11 mouse cellular contexts compared by ENCODE assay signal in genomic region chr13:60633945-60634344, GRCm38 (mm10). TPM values are rescaled to one million over a fixed set of nuclear protein-coding genes. Genes with fewer than 3 reads are reported as not detected.
DNase-seq lines count a peak whose midpoint lies in the region; ATAC-seq lines count a peak whose summit lies in the region.
"Had no signal": no experiment of that assay in that cellular context is flagged by ENCODE, and none has a peak within 500 bp of the region (broad histone marks: within the 10 kb centered on the region; RNA-seq: fewer than 3 reads in every experiment).

No protein-coding gene starts in this region.

- H3K27ac ChIP-seq in hindbrain, embryonic 10.5 days: peak overlapping the region; percentile 29; the same call in 1 of the 2 replicates
- no peak overlapping the region for H3K27ac ChIP-seq in hindbrain, embryonic 14.5 days
- no peak overlapping the region for H3K27ac ChIP-seq in embryonic facial prominence, embryonic 14.5 days (replicated peaks; ENCODE audit: low read depth, low read length)
- peak overlapping the region; percentile 16; the same call in 1 of the 2 replicates for H3K27ac ChIP-seq in heart, embryonic 15.5 days
- H3K27ac ChIP-seq in midbrain, embryonic 14.5 days (replicated peaks; ENCODE audit: low read depth, low read length): peak overlapping the region; percentile 70

- H3K9ac ChIP-seq in hindbrain, embryonic 14.5 days: no peak overlapping the region
- H3K9ac ChIP-seq in embryonic facial prominence, embryonic 14.5 days (ENCODE audit: low read depth, low read length): no peak overlapping the region
- H3K9ac ChIP-seq in heart, embryonic 15.5 days: no peak overlapping the region
- H3K9ac ChIP-seq in midbrain, embryonic 14.5 days (replicated peaks; ENCODE audit: low read length): no peak overlapping the region

- no peaks in the 10 kb centered on the region for H3K27me3 ChIP-seq in hindbrain, embryonic 10.5 days (ENCODE audit: insufficient read depth, poor library complexity, severe bottlenecking)
- no peaks in the 10 kb centered on the region for H3K27me3 ChIP-seq in hindbrain, embryonic 14.5 days (ENCODE audit: control insufficient read depth, insufficient read depth, low read length)
- no peaks in the 10 kb centered on the region for H3K27me3 ChIP-seq in embryonic facial prominence, embryonic 14.5 days (replicated peaks; ENCODE audit: control insufficient read depth, insufficient read depth, low read length)
- no peaks in the 10 kb centered on the region for H3K27me3 ChIP-seq in heart, embryonic 15.5 days
- no peaks in the 10 kb centered on the region for H3K27me3 ChIP-seq in midbrain, embryonic 14.5 days (ENCODE audit: control insufficient read depth, insufficient read depth, low read length)

- intact Hi-C loops in left cerebral cortex, postnatal 25 days (cut with DNase I): no loop called here

- H3K9me3 ChIP-seq in hindbrain, embryonic 10.5 days: no peaks in the 10 kb centered on the region
- no peaks in the 10 kb centered on the region for H3K9me3 ChIP-seq in hindbrain, embryonic 14.5 days (ENCODE audit: control insufficient read depth, low read length)
- H3K9me3 ChIP-seq in embryonic facial prominence, embryonic 14.5 days (ENCODE audit: control insufficient read depth, low read length): no peaks in the 10 kb centered on the region
- H3K9me3 ChIP-seq in heart, embryonic 15.5 days (replicated peaks): no peaks in the 10 kb centered on the region
- no peaks in the 10 kb centered on the region for H3K9me3 ChIP-seq in midbrain, embryonic 14.5 days (ENCODE audit: control insufficient read depth, low read length)

- peaks cover 12% of the 10 kb centered on the region for H3K4me1 ChIP-seq in hindbrain, embryonic 10.5 days (replicated peaks)
- H3K4me1 ChIP-seq in hindbrain, embryonic 14.5 days (replicated peaks; ENCODE audit: control insufficient read depth, insufficient read depth, low read length): peaks cover 17% of the 10 kb centered on the region
- 0 out of 2 replicates have a peak, but pooled peaks cover 4% of the 10 kb centered on the region for H3K4me1 ChIP-seq in embryonic facial prominence, embryonic 14.5 days (ENCODE audit: control insufficient read depth, insufficient read depth, low read length)
- H3K4me1 ChIP-seq in heart, embryonic 15.5 days (replicated peaks): peaks cover 19% of the 10 kb centered on the region
- H3K4me1 ChIP-seq in midbrain, embryonic 14.5 days (ENCODE audit: control insufficient read depth, insufficient read depth, low read length): peaks cover 17% of the 10 kb centered on the region

- no peaks in the 10 kb centered on the region for H3K36me3 ChIP-seq in hindbrain, embryonic 10.5 days
- no peaks in the 10 kb centered on the region for H3K36me3 ChIP-seq in hindbrain, embryonic 14.5 days (replicated peaks; ENCODE audit: control insufficient read depth, insufficient read depth)
- no peaks in the 10 kb centered on the region for H3K36me3 ChIP-seq in embryonic facial prominence, embryonic 14.5 days (ENCODE audit: control insufficient read depth, insufficient read depth, low read length)
- no peaks in the 10 kb centered on the region for H3K36me3 ChIP-seq in heart, embryonic 15.5 days
- no peaks in the 10 kb centered on the region for H3K36me3 ChIP-seq in midbrain, embryonic 14.5 days (ENCODE audit: control insufficient read depth, insufficient read depth, low read length)

- no peak for DNase-seq in hindbrain, embryonic 10.5 days (ENCODE audit: low spot score)
- DNase-seq in hindbrain, embryonic 14.5 days (ENCODE audit: low spot score): no peak
- peak; percentile 41 for DNase-seq in embryonic facial prominence, embryonic 14.5 days (ENCODE audit: low spot score)
- DNase-seq in midbrain, embryonic 14.5 days: peak; percentile 75
- DNase-seq in left cerebral cortex, postnatal 25 days (ENCODE audit: low spot score in 2 of 2): no peak
- no peak for DNase-seq in adrenal gland, adult 8-10 months
- DNase-seq: cerebellum, postnatal 36 days; kidney, adult 11 months; lung, postnatal 14 days; right cerebral cortex, postnatal 14 days had no signal

- H3K4me3 ChIP-seq in hindbrain, embryonic 10.5 days: no peak overlapping the region
- no peak overlapping the region for H3K4me3 ChIP-seq in hindbrain, embryonic 14.5 days (replicated peaks; ENCODE audit: low read length)
- no peak overlapping the region for H3K4me3 ChIP-seq in embryonic facial prominence, embryonic 14.5 days (ENCODE audit: low read depth, low read length)
- H3K4me3 ChIP-seq in heart, embryonic 15.5 days: no peak overlapping the region
- H3K4me3 ChIP-seq in midbrain, embryonic 14.5 days (replicated peaks; ENCODE audit: low read depth, low read length): no peak overlapping the region

- no peak overlapping the region for H3K4me2 ChIP-seq in hindbrain, embryonic 14.5 days (replicated peaks)
- no peak overlapping the region for H3K4me2 ChIP-seq in embryonic facial prominence, embryonic 14.5 days (ENCODE audit: low read depth, low read length)
- no peak overlapping the region for H3K4me2 ChIP-seq in heart, embryonic 15.5 days
- peak overlapping the region; percentile 21; the same call in 1 of the 2 replicates for H3K4me2 ChIP-seq in midbrain, embryonic 14.5 days (ENCODE audit: low read length)

- ATAC-seq in hindbrain, embryonic 14.5 days (ENCODE audit: low FRiP score): no peak
- no peak for ATAC-seq in embryonic facial prominence, embryonic 14.5 days (ENCODE audit: low read depth)
- peak; percentile 54 for ATAC-seq in heart, embryonic 15.5 days (replicated peaks; ENCODE audit: insufficient number of reproducible peaks, insufficient read depth, low FRiP score, low read depth)
- no peak for ATAC-seq in midbrain, embryonic 14.5 days (ENCODE audit: low FRiP score, low TSS enrichment)

- WGBS in hindbrain, embryonic 10.5 days: 58% methylated on average over 6 of the region's 6 CpGs
- WGBS in hindbrain, embryonic 14.5 days: 27% methylated on average over 6 of the region's 6 CpGs
- WGBS in embryonic facial prominence, embryonic 14.5 days: 14% methylated on average over 6 of the region's 6 CpGs
- 33% methylated on average over 6 of the region's 6 CpGs for whole genome bisulfite sequencing in heart, embryonic 15.5 days
- WGBS in midbrain, embryonic 14.5 days: 25% methylated on average over 6 of the region's 6 CpGs

RNA-seq across cellular contexts. Expression of gene Dapk1, which starts 32.2 kb away (rescaled TPM):
- polyA plus RNA-seq in hindbrain, embryonic 10.5 days (2016; fragmentation: Nextera tagmentation; extraction: Ambion mirVana): 19.8 and 23.6 TPM in 2 replicates
- polyA plus RNA-seq in hindbrain, embryonic 14.5 days (2014; fragmentation: Nextera tagmentation; extraction: Ambion mirVana): 35.3 and 38.9 TPM in 2 replicates
- polyA plus RNA-seq in embryonic facial prominence, embryonic 14.5 days (2014; fragmentation: Nextera tagmentation; extraction: Ambion mirVana): 16.3 and 17.9 TPM in 2 replicates
- polyA plus RNA-seq in heart, embryonic 15.5 days (2015; fragmentation: Nextera tagmentation; extraction: Ambion mirVana): 7.6 and 10.2 TPM in 2 replicates
- polyA plus RNA-seq in midbrain, embryonic 14.5 days (2014; fragmentation: Nextera tagmentation; extraction: Ambion mirVana): 41.7 and 42.4 TPM in 2 replicates
- total RNA-seq in left cerebral cortex, postnatal 25 days (2021): 10 to 100 TPM; 90.4 to 99.4 TPM
- total RNA-seq in adrenal gland, adult 8-10 months (2022): 10 to 100 TPM; 13.3 to 15.3 (median 14.1) TPM

Comparison
In these comparisons a context has a peak if more than half of its experiments do, and no peak if none do; other contexts are left out.
1. H3K27ac ChIP-seq: peak in hindbrain, embryonic 10.5 days (single experiment), heart, embryonic 15.5 days (single experiment) and midbrain, embryonic 14.5 days (single experiment); none in hindbrain, embryonic 14.5 days (single experiment) and embryonic facial prominence, embryonic 14.5 days (single experiment).
2. DNase-seq: peak in embryonic facial prominence, embryonic 14.5 days (single experiment) and midbrain, embryonic 14.5 days (single experiment); none in hindbrain, embryonic 10.5 days (single experiment), hindbrain, embryonic 14.5 days (single experiment), left cerebral cortex, postnatal 25 days (0 of 2) and adrenal gland, adult 8-10 months (single experiment).